Mouse (Mus musculus) liver, embryonic 11.5 days (tissue): Measurements from ENCODE around the gene Fhl2. TPM values are rescaled to one million over a fixed set of nuclear protein-coding genes. Genes with fewer than 3 reads are reported as not detected.

Experiments
- polyA plus RNA-seq: library from polyadenylated mRNA; unstranded; fragments of >200 nt; fragmentation: Nextera tagmentation; extraction: Ambion mirVana; gene quantifications from 2 replicates; pipeline ENCODE4 v1.2.1, GENCODE M21; 2014

Gene Fhl2
- polyA plus RNA-seq, 1 experiment from 2014 or later: 9.3 TPM

Other genes with a start within 250 kb of the Fhl2 start
- gene Gpr45, start 244.1 kb downstream of the Fhl2 start, polyA plus RNA-seq: 2.3 and 3.1 TPM in 2 replicates
- gene Tgfbrap1, start 98.3 kb downstream of the Fhl2 start, polyA plus RNA-seq: 11.4 and 11.7 TPM in 2 replicates
- gene AI597479, start 98.3 kb downstream of the Fhl2 start, polyA plus RNA-seq: 21.5 and 24.0 TPM in 2 replicates
- gene Nck2, start 247.6 kb upstream of the Fhl2 start, polyA plus RNA-seq: 24.5 and 26.0 TPM in 2 replicates